In genomic region chr12:91845393-91845792, GRCm38 (mm10) we compare ENCODE assay signal across 17 mouse cellular contexts. TPM values are rescaled to one million over a fixed set of nuclear protein-coding genes. Genes with fewer than 3 reads are reported as not detected.
A peak's percentile ranks its signal among the peaks of the same experiment; 100 is the strongest.
DNase-seq lines count a peak whose midpoint lies in the region; ATAC-seq and TF ChIP-seq lines count a peak whose summit lies in the region.
"Had no signal": no experiment of that assay in that cellular context is flagged by ENCODE, and none has a peak within 500 bp of the region (broad histone marks: within the 10 kb centered on the region; RNA-seq: fewer than 3 reads in every experiment).

No protein-coding gene starts in this region.

- H3K9me3 ChIP-seq in MEL (replicated peaks; ENCODE audit: insufficient read depth, low read length) = no peaks in the 10 kb centered on the region
- no peaks in the 10 kb centered on the region for H3K9me3 ChIP-seq in liver, embryonic 16.5 days (replicated peaks; ENCODE audit: control insufficient read depth, low read length)
- H3K9me3 ChIP-seq: heart, embryonic 10.5 days; hindbrain, embryonic 10.5 days; midbrain, embryonic 12.5 days; neural tube, embryonic 13.5 days had no signal

- TF ChIP-seq POLR2A in MEL (IDR thresholded peaks at IDR 0.05; ENCODE audit: control insufficient read depth in 1 of 2, insufficient read depth in 1 of 2, low read depth in 1 of 2, low read length in 2 of 2, poor library complexity in 1 of 2) = no peak

- no peak overlapping the region for H3K4me2 ChIP-seq in liver, embryonic 16.5 days (ENCODE audit: low read depth, low read length)
- H3K4me2 ChIP-seq: midbrain, embryonic 12.5 days; neural tube, embryonic 13.5 days had no signal

- H3K4me1 ChIP-seq in MEL (ENCODE audit: control insufficient read depth in 1 of 2, insufficient read depth in 2 of 2, low read length in 2 of 2) = peaks cover 7 to 11% of the 10 kb centered on the region in 2 experiments; a peak in 3 of 4 replicates
- H3K4me1 ChIP-seq in liver, embryonic 16.5 days (ENCODE audit: control insufficient read depth, low read depth, low read length) = peaks cover 11% of the 10 kb centered on the region

- H3K36me3 ChIP-seq in MEL (ENCODE audit: control insufficient read depth in 1 of 2, insufficient read depth in 2 of 2, low read length in 2 of 2) = peaks cover 4 to 20% of the 10 kb centered on the region in 2 experiments; a peak in 3 of 4 replicates
- peaks cover 16% of the 10 kb centered on the region for H3K36me3 ChIP-seq in liver, embryonic 16.5 days (ENCODE audit: control insufficient read depth, insufficient read depth)

- no peak overlapping the region for H3K4me3 ChIP-seq in MEL (ENCODE audit: control insufficient read depth in 1 of 2, insufficient read depth in 1 of 2, low read depth in 2 of 2, low read length in 2 of 2)
- no peak overlapping the region for H3K4me3 ChIP-seq in liver, embryonic 16.5 days (ENCODE audit: low read depth, low read length)
- H3K4me3 ChIP-seq: heart, embryonic 10.5 days; hindbrain, embryonic 10.5 days; midbrain, embryonic 12.5 days; neural tube, embryonic 13.5 days had no signal

- peaks cover 14% of the 10 kb centered on the region for H3K79me2 ChIP-seq in MEL (ENCODE audit: control insufficient read depth, insufficient read depth, low read length, poor library complexity)

- no peaks in the 10 kb centered on the region for H3K27me3 ChIP-seq in MEL (ENCODE audit: control insufficient read depth in 1 of 2, insufficient read depth in 2 of 2, low read length in 2 of 2)
- no peaks in the 10 kb centered on the region for H3K27me3 ChIP-seq in liver, embryonic 16.5 days (ENCODE audit: control insufficient read depth, insufficient read depth, low read depth, low read length)
- H3K27me3 ChIP-seq: midbrain, embryonic 12.5 days; neural tube, embryonic 13.5 days had no signal

- peak; percentile 39 for DNase-seq in lung, postnatal 36 days
- DNase-seq in lung, postnatal 4 days = no peak
- DNase-seq in MEL (ENCODE audit: low read depth, low spot score) = peak; percentile 53
- DNase-seq in right cerebral cortex, adult 18-20 months = no peak
- DNase-seq in ovary, postnatal 36 days (ENCODE audit: low spot score) = no peak
- DNase-seq in right cerebral cortex, postnatal 10 days (ENCODE audit: low spot score in 2 of 2) = no peak
- DNase-seq: adrenal gland, adult 8-10 months; cerebellum, adult 9-10 months; gastrocnemius, postnatal 36 days; kidney, adult 11 months; layer of hippocampus, postnatal 36 days had no signal

- H3K27ac ChIP-seq in MEL (ENCODE audit: control insufficient read depth, low read depth, low read length) = peak overlapping the region; percentile 79
- 0 out of 2 replicates have a peak overlapping the region, but pooled peaks have one; percentile 33 for H3K27ac ChIP-seq in liver, embryonic 16.5 days (ENCODE audit: low read length)
- H3K27ac ChIP-seq: heart, embryonic 10.5 days; hindbrain, embryonic 10.5 days; midbrain, embryonic 12.5 days; neural tube, embryonic 13.5 days had no signal

- peak overlapping the region; percentile 55; the same call in 1 of the 2 replicates for H3K9ac ChIP-seq in MEL (ENCODE audit: control insufficient read depth, low read depth, low read length, poor library complexity, severe bottlenecking)
- no peak overlapping the region for H3K9ac ChIP-seq in liver, embryonic 16.5 days (ENCODE audit: low read depth, low read length)
- H3K9ac ChIP-seq: midbrain, embryonic 12.5 days; neural tube, embryonic 13.5 days had no signal

- TF ChIP-seq CTCF in MEL (IDR thresholded peaks at IDR 0.05 in 2 of 3, conservative IDR thresholded peaks at IDR 0.05 in 1 of 3; ENCODE audit: control insufficient read depth in 1 of 3, insufficient read depth in 1 of 3, low read depth in 2 of 3, low read length in 3 of 3, poor library complexity in 1 of 3, severe bottlenecking in 1 of 3) = no peak

- ATAC-seq in liver, embryonic 16.5 days (ENCODE audit: low read depth) = no peak
- ATAC-seq: forebrain, embryonic 14.5 days had no signal

- TF ChIP-seq EP300 in MEL (IDR thresholded peaks at IDR 0.05; ENCODE audit: low read depth in 1 of 2, low read length in 2 of 2) = no peak

- no peak for TF ChIP-seq RAD21 in MEL (IDR thresholded peaks at IDR 0.05; ENCODE audit: low read depth, low read length)

- WGBS in liver, embryonic 16.5 days (ENCODE audit: insufficient replicate concordance) = 77% methylated on average over 9 of the region's 9 CpGs

TF ChIP-seq in MEL, 35 proteins besides CTCF, POLR2A, EP300 and RAD21:
- peak; percentile 33; the same call in 1 of the 2 replicates for TF ChIP-seq KAT2A (conservative IDR thresholded peaks at IDR 0.05; ENCODE audit: low read depth, low read length)
- no peak for TF ChIP-seq ZKSCAN1 (IDR thresholded peaks at IDR 0.05; ENCODE audit: low read depth, low read length)
- TF ChIP-seq JUND (IDR thresholded peaks at IDR 0.05; ENCODE audit: low read depth, low read length) = no peak
- no peak for TF ChIP-seq TAL1 (IDR thresholded peaks at IDR 0.05; ENCODE audit: low read length)
TF ChIP-seq in MEL: peak in this region for 1.

RNA-seq across cellular contexts. Expression of gene Sel1l, which starts 3.6 kb away (rescaled TPM):
- total RNA-seq in MEL (2012; rRNA removed) = 29.6 and 35.6 TPM in 2 replicates
- polyA plus RNA-seq in MEL (2012; ENCODE audit: insufficient read depth in 1 of 2, insufficient read length in 2 of 2, low read depth in 1 of 2, low replicate concordance in 2 of 2, missing spikeins in 1 of 2) = 100 to 1,000 TPM in 1 of 2 experiments, 10 to 100 TPM in 1; 32.0 to 299 TPM
- 43.8 and 44.4 TPM in 2 replicates for polyA plus RNA-seq in liver, embryonic 16.5 days (2015; fragmentation: Nextera tagmentation; extraction: Ambion mirVana)

RNA-seq across cellular contexts. Expression of gene Ston2, which starts 57.2 kb away (rescaled TPM):
- not detected in 2 replicates for total RNA-seq in MEL (2012; rRNA removed)
- not detected for polyA plus RNA-seq in MEL (2012; ENCODE audit: insufficient read depth in 1 of 2, insufficient read length in 2 of 2, low read depth in 1 of 2, low replicate concordance in 2 of 2, missing spikeins in 1 of 2)
- polyA plus RNA-seq in liver, embryonic 16.5 days (2015; fragmentation: Nextera tagmentation; extraction: Ambion mirVana) = 10.6 and 10.8 TPM in 2 replicates

Comparison
In these comparisons a context has a peak if more than half of its experiments do, and no peak if none do; other contexts are left out.
1. DNase-seq: peak in lung, postnatal 36 days (single experiment) and MEL (single experiment); none in lung, postnatal 4 days (0 of 2), right cerebral cortex, adult 18-20 months (single experiment), ovary, postnatal 36 days (single experiment) and right cerebral cortex, postnatal 10 days (0 of 2).
2. RNA of gene Ston2, which starts 57.2 kb away (polyA plus RNA-seq): 10.6 to 10.8 TPM in liver, embryonic 16.5 days; not detected in MEL; every median in the first group is over 10 times any median in the second.